Mouse (Mus musculus) heart, adult 2 months (tissue): ENCODE measurements around the gene Tmem222.

Experiments used
- CTCF ChIP-seq: fragments of 200-600 bp; IDR thresholded peaks from 2 replicates; pipeline ENCODE4 v1.8.1; 2022; ENCODE audit warnings: antibody characterized with exemption, mild to moderate bottlenecking, moderate library complexity
- POLR2A ChIP-seq: fragments of 200-500 bp; IDR thresholded peaks from 2 replicates; pipeline ENCODE4 v1.6.1; 2011; ENCODE audit warnings: mild to moderate bottlenecking, low read depth, low read length, control low read depth; ENCODE audit not compliant: insufficient read depth

- TF ChIP-seq POLR2A: no peak; the same call in none of the 2 replicates
- no peak for TF ChIP-seq CTCF
Measured at GRCm38 (mm10) chr4:133241910-133242309, 35.7 kb downstream of the Tmem222 start.
